Mouse (Mus musculus): ENCODE results near the gene Csk. TPM values are rescaled to one million over a fixed set of nuclear protein-coding genes. Genes with fewer than 3 reads are reported as not detected.

Gene Csk
- polyA plus RNA-seq, 1 experiment from 2014 or later, result 36.8 TPM

DNA sequence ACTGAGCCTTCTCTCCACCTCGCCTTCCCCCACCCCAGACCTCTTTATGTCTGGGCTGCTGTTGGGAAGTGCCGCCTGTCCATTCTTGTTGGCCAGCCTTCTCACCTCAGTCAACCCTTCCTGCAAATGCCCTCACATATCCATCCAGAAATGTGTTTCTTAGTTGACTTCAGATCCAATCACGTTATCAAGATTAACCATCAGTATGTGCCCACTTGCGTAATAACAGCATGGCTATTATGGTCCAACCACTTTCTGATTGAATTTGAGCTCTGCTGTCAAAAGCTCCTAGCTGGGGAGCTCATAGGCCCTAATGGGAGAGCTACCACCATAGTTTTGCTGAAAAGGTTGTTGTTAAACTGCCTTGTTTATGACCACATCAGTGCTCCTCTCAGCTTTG lies 17.6 kb upstream of the Csk start:
- no peak for ATAC-seq (replicated peaks)
- WGBS, result 94% methylated on average over 4 of the region's 4 CpGs
- no peaks in the 10 kb centered on the region for H3K36me3 ChIP-seq (replicated peaks)
- H3K9me3 ChIP-seq, result no peaks in the 10 kb centered on the region
- no peak overlapping the region for H3K9ac ChIP-seq
- H3K4me1 ChIP-seq, result no peaks in the 10 kb centered on the region
- no peak overlapping the region for H3K4me3 ChIP-seq
- no peak overlapping the region for H3K4me2 ChIP-seq
- H3K27me3 ChIP-seq (replicated peaks), result no peaks in the 10 kb centered on the region
- no peak overlapping the region for H3K27ac ChIP-seq

- Histone ChIP-seq H3K4me2 (no peak overlapping the region), H3K4me1 (no peaks in the 10 kb centered on the region), H3K36me3 (replicated peaks) (no peaks in the 10 kb centered on the region), H3K9ac (no peak overlapping the region), H3K4me3 (no peak overlapping the region), H3K27me3 (replicated peaks) (0 out of 2 replicates have a peak, but pooled peaks cover under 1% of the 10 kb centered on the region), H3K27ac (no peak overlapping the region), H3K9me3 (no peaks in the 10 kb centered on the region)
- 76% methylated on average over 3 of the region's 3 CpGs for WGBS
- ATAC-seq (replicated peaks), result no peak
Measured at GRCm38 (mm10) chr9:57669566-57669965, 16.1 kb upstream of the Csk start.

DNA sequence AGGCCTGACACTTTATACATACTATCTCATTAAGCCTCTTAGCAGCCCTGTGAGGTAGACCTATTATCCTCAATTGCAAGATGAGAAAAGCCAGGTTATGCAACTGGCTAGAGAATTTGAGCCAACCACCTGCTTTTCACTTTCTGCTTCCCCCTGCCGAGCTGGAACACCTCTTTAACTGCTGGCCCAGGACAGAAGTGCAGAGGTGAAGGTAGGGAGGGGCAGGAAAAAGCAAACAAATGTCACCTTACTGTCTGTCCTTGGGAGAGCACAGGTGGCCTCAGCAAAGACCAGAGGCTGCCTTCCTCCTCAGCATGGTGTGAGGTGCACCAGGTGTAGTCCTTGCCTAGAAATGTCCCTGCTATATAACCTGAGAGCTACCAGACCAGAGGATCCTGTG lies 14.8 kb upstream of the Csk start:
- H3K27me3 ChIP-seq (replicated peaks), result 0 out of 2 replicates have a peak, but pooled peaks cover 2% of the 10 kb centered on the region
- ATAC-seq (replicated peaks), result no peak
- WGBS, result 68% methylated on average over 1 of the region's 1 CpGs
- no peak overlapping the region for H3K4me3 ChIP-seq
- no peaks in the 10 kb centered on the region for H3K4me1 ChIP-seq
- H3K36me3 ChIP-seq (replicated peaks), result no peaks in the 10 kb centered on the region
- H3K9ac ChIP-seq, result no peak overlapping the region
- H3K4me2 ChIP-seq, result no peak overlapping the region
- H3K27ac ChIP-seq, result no peak overlapping the region
- H3K9me3 ChIP-seq, result no peaks in the 10 kb centered on the region

- Histone ChIP-seq H3K9ac (no peak overlapping the region), H3K4me3 (no peak overlapping the region), H3K36me3 (replicated peaks) (no peaks in the 10 kb centered on the region), H3K9me3 (no peaks in the 10 kb centered on the region), H3K27ac (no peak overlapping the region), H3K4me2 (no peak overlapping the region), H3K4me1 (no peaks in the 10 kb centered on the region), H3K27me3 (replicated peaks) (0 out of 2 replicates have a peak, but pooled peaks cover 2% of the 10 kb centered on the region)
- WGBS, result 54% methylated on average over 11 of the region's 11 CpGs
- no peak for ATAC-seq (replicated peaks)
Measured at GRCm38 (mm10) chr9:57667817-57668216, 14.4 kb upstream of the Csk start.

GRCm38 (mm10) chr9:57667136-57667535 lies 13.7 kb upstream of the Csk start:
- Histone ChIP-seq H3K4me1 (no peaks in the 10 kb centered on the region), H3K36me3 (replicated peaks) (no peaks in the 10 kb centered on the region), H3K9me3 (no peaks in the 10 kb centered on the region), H3K4me3 (no peak overlapping the region), H3K9ac (no peak overlapping the region), H3K27ac (no peak overlapping the region), H3K4me2 (no peak overlapping the region), H3K27me3 (replicated peaks) (0 out of 2 replicates have a peak, but pooled peaks cover 2% of the 10 kb centered on the region)
- no peak for ATAC-seq (replicated peaks)
- WGBS, result 72% methylated on average over 3 of the region's 3 CpGs

DNA sequence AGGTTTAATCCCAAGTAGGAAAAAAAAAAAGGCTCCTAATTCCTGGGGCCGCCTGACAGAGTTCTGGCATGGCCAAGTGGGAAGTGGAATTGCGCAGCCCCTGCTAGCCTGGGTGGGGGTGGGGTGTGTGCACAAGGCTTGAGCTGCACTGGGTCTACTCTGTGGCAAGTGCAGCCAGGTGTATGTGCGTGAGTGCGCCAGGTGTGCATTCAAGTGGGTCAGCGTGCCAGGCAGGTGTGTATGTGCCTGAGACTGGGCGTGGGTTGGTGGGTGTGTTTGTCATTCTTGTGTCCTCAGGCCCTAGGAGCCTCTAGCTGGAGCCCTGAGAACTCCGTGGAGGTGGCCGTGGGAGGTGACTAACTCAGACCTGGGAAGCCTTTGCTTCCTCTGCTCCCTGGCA lies 13.1 kb upstream of the Csk start:
- no peak for ATAC-seq (replicated peaks)
- no peaks in the 10 kb centered on the region for H3K36me3 ChIP-seq (replicated peaks)
- H3K27ac ChIP-seq, result no peak overlapping the region
- H3K4me3 ChIP-seq, result no peak overlapping the region
- H3K9me3 ChIP-seq, result no peaks in the 10 kb centered on the region
- 89% methylated on average over 8 of the region's 8 CpGs for WGBS
- H3K4me1 ChIP-seq, result no peaks in the 10 kb centered on the region
- H3K4me2 ChIP-seq, result no peak overlapping the region
- H3K27me3 ChIP-seq (replicated peaks), result 0 out of 2 replicates have a peak, but pooled peaks cover 2% of the 10 kb centered on the region
- H3K9ac ChIP-seq, result no peak overlapping the region

DNA sequence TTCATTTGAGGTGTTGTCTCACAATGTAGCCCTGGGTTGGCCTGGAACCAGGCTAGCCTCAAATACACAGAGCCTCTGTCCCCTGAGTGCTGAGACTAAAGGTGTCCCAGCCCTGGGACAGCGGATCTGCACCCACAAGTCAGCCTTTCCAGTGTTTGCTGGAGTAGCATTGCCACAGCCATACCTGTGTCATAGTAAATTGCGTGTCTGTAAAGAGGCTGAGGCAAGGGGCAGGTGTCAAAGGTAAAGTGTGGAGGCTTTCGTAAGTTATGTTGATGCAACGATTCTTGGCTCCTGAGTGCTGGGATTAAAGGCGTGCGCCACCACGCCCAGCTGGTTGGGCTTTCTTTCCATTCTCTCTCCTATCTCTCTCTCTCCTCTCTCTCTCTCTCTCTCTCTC lies 11.2 kb upstream of the Csk start:
- Histone ChIP-seq H3K36me3 (replicated peaks) (no peaks in the 10 kb centered on the region), H3K4me3 (no peak overlapping the region), H3K27ac (no peak overlapping the region), H3K4me1 (no peaks in the 10 kb centered on the region), H3K27me3 (replicated peaks) (0 out of 2 replicates have a peak, but pooled peaks cover 2% of the 10 kb centered on the region), H3K9ac (no peak overlapping the region), H3K9me3 (no peaks in the 10 kb centered on the region), H3K4me2 (no peak overlapping the region)
- 68% methylated on average over 7 of the region's 7 CpGs for WGBS
- ATAC-seq (replicated peaks), result no peak

GRCm38 (mm10) chr9:57661552-57661951 lies 8.1 kb upstream of the Csk start:
- H3K4me1 ChIP-seq, result no peaks in the 10 kb centered on the region
- no peak overlapping the region for H3K4me2 ChIP-seq
- 71% methylated on average over 3 of the region's 3 CpGs for WGBS
- H3K9me3 ChIP-seq, result no peaks in the 10 kb centered on the region
- no peak for ATAC-seq (replicated peaks)
- no peak overlapping the region for H3K4me3 ChIP-seq
- no peak overlapping the region for H3K27ac ChIP-seq
- 0 out of 2 replicates have a peak, but pooled peaks cover 2% of the 10 kb centered on the region for H3K27me3 ChIP-seq (replicated peaks)
- H3K9ac ChIP-seq, result no peak overlapping the region
- H3K36me3 ChIP-seq (replicated peaks), result no peaks in the 10 kb centered on the region

- H3K27ac ChIP-seq, result no peak overlapping the region
- no peaks in the 10 kb centered on the region for H3K36me3 ChIP-seq (replicated peaks)
- 84% methylated on average over 6 of the region's 6 CpGs for WGBS
- no peak overlapping the region for H3K4me3 ChIP-seq
- no peak overlapping the region for H3K4me2 ChIP-seq
- peaks cover 6% of the 10 kb centered on the region for H3K4me1 ChIP-seq
- H3K9ac ChIP-seq, result no peak overlapping the region
- ATAC-seq (replicated peaks), result no peak
- H3K27me3 ChIP-seq (replicated peaks), result 0 out of 2 replicates have a peak, but pooled peaks cover 2% of the 10 kb centered on the region
- H3K9me3 ChIP-seq, result no peaks in the 10 kb centered on the region
Measured at GRCm38 (mm10) chr9:57660501-57660900, 7.1 kb upstream of the Csk start.

GRCm38 (mm10) chr9:57659774-57660173 lies 6.3 kb upstream of the Csk start:
- Histone ChIP-seq H3K4me3 (no peak overlapping the region), H3K27ac (no peak overlapping the region), H3K4me2 (no peak overlapping the region), H3K4me1 (peaks cover 7% of the 10 kb centered on the region), H3K9ac (no peak overlapping the region), H3K9me3 (no peaks in the 10 kb centered on the region), H3K36me3 (replicated peaks) (no peaks in the 10 kb centered on the region), H3K27me3 (replicated peaks) (0 out of 2 replicates have a peak, but pooled peaks cover 2% of the 10 kb centered on the region)
- 23% methylated on average over 4 of the region's 4 CpGs for WGBS
- no peak for ATAC-seq (replicated peaks)

DNA sequence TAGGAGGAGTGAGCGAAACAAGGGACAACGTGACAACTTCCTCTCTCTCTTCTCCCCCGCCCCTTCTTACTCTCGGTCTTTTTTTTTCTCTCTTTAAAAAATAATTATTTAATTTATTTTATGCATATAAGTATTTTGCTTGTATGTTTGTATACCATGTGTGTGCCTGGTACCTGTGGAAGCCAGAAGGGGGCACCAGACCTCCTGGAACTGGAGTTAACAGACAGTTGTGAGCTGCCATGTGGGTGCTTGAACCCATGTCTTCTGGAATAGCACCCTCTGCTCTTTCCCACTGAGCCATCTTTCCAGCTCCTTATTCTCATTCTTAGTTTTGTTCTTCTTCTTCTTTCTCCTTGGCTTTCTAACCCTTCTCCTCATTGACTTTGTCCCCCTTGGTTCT lies 5.5 kb upstream of the Csk start:
- Histone ChIP-seq H3K4me3 (no peak overlapping the region), H3K4me1 (peaks cover 7% of the 10 kb centered on the region), H3K9me3 (no peaks in the 10 kb centered on the region), H3K27me3 (replicated peaks) (no peaks in the 10 kb centered on the region), H3K9ac (no peak overlapping the region), H3K4me2 (no peak overlapping the region), H3K36me3 (replicated peaks) (no peaks in the 10 kb centered on the region), H3K27ac (no peak overlapping the region)
- 87% methylated on average over 4 of the region's 4 CpGs for WGBS
- ATAC-seq (replicated peaks), result no peak

DNA sequence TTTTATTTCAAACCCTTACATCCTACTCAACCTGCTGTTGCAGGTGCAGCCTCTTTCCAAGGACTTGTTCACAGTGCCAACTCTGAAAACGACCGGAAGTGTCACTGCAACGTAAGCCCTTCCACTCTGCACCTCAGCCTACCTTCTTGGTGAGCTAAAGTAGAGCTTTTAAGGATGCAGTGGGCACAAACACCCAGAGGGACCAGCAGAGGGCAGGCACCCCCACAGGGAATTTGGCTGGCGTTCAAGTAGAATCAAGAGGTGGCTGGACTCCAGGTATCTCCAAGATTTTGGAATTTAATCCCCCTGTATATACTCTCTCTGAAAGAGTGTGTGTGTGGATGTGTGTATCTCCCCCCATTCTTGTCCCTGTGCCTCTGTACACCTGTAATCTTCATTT lies 4.4 kb upstream of the Csk start:
- no peak for ATAC-seq (replicated peaks)
- 56% methylated on average over 4 of the region's 4 CpGs for WGBS
- H3K4me2 ChIP-seq, result no peak overlapping the region

GRCm38 (mm10) chr9:57656631-57657350 lies 3.4 kb upstream of the Csk start:
- WGBS, result 91% methylated on average over 19 of the region's 19 CpGs

More for the DNA sequence above, 4.4 kb upstream of the Csk start:
- no peaks in the 10 kb centered on the region; the same call in 1 of the 2 replicates for H3K27me3 ChIP-seq (replicated peaks)
- no peaks in the 10 kb centered on the region for H3K9me3 ChIP-seq
- H3K27ac ChIP-seq, result no peak overlapping the region
- no peak overlapping the region for H3K4me3 ChIP-seq
- H3K4me1 ChIP-seq, result peaks cover 14% of the 10 kb centered on the region
- no peak overlapping the region for H3K9ac ChIP-seq
- no peaks in the 10 kb centered on the region for H3K36me3 ChIP-seq (replicated peaks)

More at GRCm38 (mm10) chr9:57656631-57657350, 3.4 kb upstream of the Csk start:
- Histone ChIP-seq H3K36me3 (replicated peaks) (no peaks in the 10 kb centered on the region), H3K9ac (no peak overlapping the region), H3K9me3 (no peaks in the 10 kb centered on the region), H3K27me3 (replicated peaks) (no peaks in the 10 kb centered on the region; the same call in 1 of the 2 replicates), H3K4me2 (no peak overlapping the region), H3K4me3 (no peak overlapping the region), H3K27ac (no peak overlapping the region), H3K4me1 (peaks cover 16% of the 10 kb centered on the region)
- no peak for ATAC-seq (replicated peaks)

Measured in midbrain, embryonic 15.5 days (tissue).